Mouse (Mus musculus): Measurements from ENCODE around the gene H2afz. TPM values are rescaled to one million over a fixed set of nuclear protein-coding genes. Genes with fewer than 3 reads are reported as not detected.
A peak's percentile ranks its signal among the peaks of the same experiment; 100 is the strongest.

H2afz gene
- polyA plus RNA-seq, 1 experiment from 2014 or later = 676 TPM

DNA sequence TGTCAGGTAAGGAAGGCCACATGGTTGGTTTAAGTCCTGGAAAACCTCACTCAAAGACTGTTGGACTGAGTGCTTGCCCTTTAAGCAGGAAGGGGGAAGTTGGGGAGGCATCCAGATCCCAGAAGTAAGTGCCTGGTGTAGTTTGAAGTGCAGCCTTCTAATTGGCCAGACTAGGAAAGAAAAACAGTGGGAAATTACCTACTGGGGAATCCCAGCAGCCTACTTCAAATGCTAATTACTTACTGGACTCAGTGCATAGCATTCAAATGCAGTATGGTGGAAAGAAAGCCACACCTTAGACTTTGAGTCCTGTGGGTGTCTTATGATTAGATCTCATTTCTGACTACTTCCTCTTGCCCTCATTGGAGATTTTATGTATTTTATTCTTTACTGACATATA lies 31.2 kb upstream of the H2afz start:
- no peak overlapping the region for H3K4me3 ChIP-seq (ENCODE audit: low read depth, low read length)
- H3K9ac ChIP-seq (replicated peaks) = no peak overlapping the region
- H3K9me3 ChIP-seq (ENCODE audit: low read length) = no peaks in the 10 kb centered on the region
- no peak for TF ChIP-seq CTCF (IDR thresholded peaks at IDR 0.05; ENCODE audit: low read depth)
- no peak for TF ChIP-seq EP300 (IDR thresholded peaks at IDR 0.05; ENCODE audit: low read depth)
- no peak for DNase-seq
- no peak for ATAC-seq
- H3K27me3 ChIP-seq (ENCODE audit: insufficient read depth, low read length) = no peaks in the 10 kb centered on the region
- H3K4me1 ChIP-seq (ENCODE audit: insufficient read depth) = no peaks in the 10 kb centered on the region
- H3K27ac ChIP-seq (ENCODE audit: low read depth) = no peak overlapping the region
- H3K4me2 ChIP-seq (ENCODE audit: low read depth, low read length) = no peak overlapping the region
- no peaks in the 10 kb centered on the region for H3K36me3 ChIP-seq (replicated peaks; ENCODE audit: insufficient read depth, low read length)

DNA sequence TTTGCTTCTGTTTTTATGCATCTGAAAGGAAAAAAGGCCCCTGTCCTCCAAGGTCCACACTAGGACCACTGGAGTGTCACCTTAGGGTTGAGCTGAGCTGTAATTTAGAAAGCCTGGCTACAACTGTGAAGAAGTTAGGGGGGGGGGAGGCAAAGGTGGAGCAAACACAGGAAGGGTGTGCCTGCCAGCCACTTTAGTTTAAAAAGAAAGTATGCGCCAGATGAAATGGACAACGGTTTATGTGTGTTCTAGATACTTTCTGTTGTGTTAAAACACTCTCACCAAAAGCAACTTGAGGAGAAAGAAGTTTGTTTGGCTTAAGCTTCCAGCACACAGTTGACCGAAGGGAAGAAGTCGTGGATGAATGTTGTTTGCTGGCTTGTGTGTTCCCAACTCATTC lies 30.6 kb upstream of the H2afz start:
- WGBS (ENCODE audit: insufficient replicate concordance) = 76% methylated on average over 4 of the region's 4 CpGs
- Histone ChIP-seq H3K4me2 (ENCODE audit: low read depth, low read length) (no peak overlapping the region), H3K4me1 (ENCODE audit: insufficient read depth) (no peaks in the 10 kb centered on the region), H3K36me3 (replicated peaks; ENCODE audit: insufficient read depth, low read length) (no peaks in the 10 kb centered on the region), H3K9me3 (ENCODE audit: low read length) (no peaks in the 10 kb centered on the region), H3K4me3 (ENCODE audit: low read depth, low read length) (no peak overlapping the region), H3K27ac (ENCODE audit: low read depth) (no peak overlapping the region), H3K27me3 (ENCODE audit: insufficient read depth, low read length) (no peaks in the 10 kb centered on the region), H3K9ac (replicated peaks) (no peak overlapping the region)
- no peak for ATAC-seq
- no peak for TF ChIP-seq CTCF (IDR thresholded peaks at IDR 0.05; ENCODE audit: low read depth)
- TF ChIP-seq EP300 (IDR thresholded peaks at IDR 0.05; ENCODE audit: low read depth) = no peak
- no peak for DNase-seq

DNA sequence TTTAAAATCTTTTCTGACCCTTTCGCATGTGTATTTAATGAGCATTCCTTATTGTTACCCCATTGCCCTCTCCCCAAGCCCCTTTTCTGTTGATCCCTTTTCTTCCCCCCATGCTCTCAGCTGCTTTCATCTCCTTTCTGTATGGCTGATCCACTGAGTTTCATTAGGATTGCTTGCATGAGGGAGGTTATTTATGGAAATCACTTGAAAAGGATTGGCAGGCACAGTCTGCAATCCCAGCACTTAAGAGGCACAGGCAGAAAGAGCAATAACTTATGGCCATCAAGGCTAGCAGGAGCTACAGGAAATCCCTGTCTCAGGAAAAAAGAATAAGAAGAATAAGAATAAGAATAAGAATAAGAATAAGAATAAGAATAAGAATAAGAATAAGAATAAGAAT lies 27.7 kb upstream of the H2afz start:
- no peak for TF ChIP-seq CTCF (IDR thresholded peaks at IDR 0.05; ENCODE audit: low read depth)
- no peak for TF ChIP-seq EP300 (IDR thresholded peaks at IDR 0.05; ENCODE audit: low read depth)
- no peak overlapping the region for H3K9ac ChIP-seq (replicated peaks)
- no peak overlapping the region for H3K4me2 ChIP-seq (ENCODE audit: low read depth, low read length)
- H3K9me3 ChIP-seq (ENCODE audit: low read length) = no peaks in the 10 kb centered on the region
- DNase-seq (no peak), ATAC-seq (no peak)
- H3K36me3 ChIP-seq (replicated peaks; ENCODE audit: insufficient read depth, low read length) = no peaks in the 10 kb centered on the region
- 94% methylated on average over 1 of the region's 1 CpGs for WGBS (ENCODE audit: insufficient replicate concordance)
- no peaks in the 10 kb centered on the region for H3K4me1 ChIP-seq (ENCODE audit: insufficient read depth)
- no peak overlapping the region for H3K27ac ChIP-seq (ENCODE audit: low read depth)
- no peaks in the 10 kb centered on the region for H3K27me3 ChIP-seq (ENCODE audit: insufficient read depth, low read length)
- H3K4me3 ChIP-seq (ENCODE audit: low read depth, low read length) = no peak overlapping the region

DNA sequence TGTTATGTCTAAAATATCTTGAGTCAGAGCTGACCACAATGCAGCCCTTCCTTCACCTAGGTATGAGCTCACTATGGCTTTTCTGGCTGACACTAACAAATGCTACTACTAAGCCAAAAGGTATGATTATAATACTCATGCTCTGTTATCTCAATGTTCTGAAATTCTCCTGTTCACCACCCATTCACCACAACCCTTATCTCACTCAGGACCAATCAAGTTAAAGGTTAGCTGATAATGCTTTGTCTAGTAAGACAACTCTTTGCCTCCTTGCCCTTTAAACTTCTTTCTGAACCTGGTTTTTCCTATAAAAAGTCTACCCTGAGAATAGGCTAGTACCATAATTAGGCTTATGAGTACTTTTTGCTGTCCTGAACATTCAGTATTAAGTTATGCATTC lies 26.1 kb upstream of the H2afz start:
- Histone ChIP-seq H3K36me3 (replicated peaks; ENCODE audit: insufficient read depth, low read length) (no peaks in the 10 kb centered on the region), H3K4me3 (ENCODE audit: low read depth, low read length) (no peak overlapping the region), H3K4me1 (ENCODE audit: insufficient read depth) (no peaks in the 10 kb centered on the region), H3K9ac (replicated peaks) (no peak overlapping the region), H3K27me3 (ENCODE audit: insufficient read depth, low read length) (no peaks in the 10 kb centered on the region), H3K27ac (ENCODE audit: low read depth) (no peak overlapping the region), H3K9me3 (ENCODE audit: low read length) (no peaks in the 10 kb centered on the region), H3K4me2 (ENCODE audit: low read depth, low read length) (no peak overlapping the region)
- ATAC-seq = no peak
- no peak for DNase-seq
- TF ChIP-seq EP300 (IDR thresholded peaks at IDR 0.05; ENCODE audit: low read depth) (no peak), CTCF (IDR thresholded peaks at IDR 0.05; ENCODE audit: low read depth) (no peak)

DNA sequence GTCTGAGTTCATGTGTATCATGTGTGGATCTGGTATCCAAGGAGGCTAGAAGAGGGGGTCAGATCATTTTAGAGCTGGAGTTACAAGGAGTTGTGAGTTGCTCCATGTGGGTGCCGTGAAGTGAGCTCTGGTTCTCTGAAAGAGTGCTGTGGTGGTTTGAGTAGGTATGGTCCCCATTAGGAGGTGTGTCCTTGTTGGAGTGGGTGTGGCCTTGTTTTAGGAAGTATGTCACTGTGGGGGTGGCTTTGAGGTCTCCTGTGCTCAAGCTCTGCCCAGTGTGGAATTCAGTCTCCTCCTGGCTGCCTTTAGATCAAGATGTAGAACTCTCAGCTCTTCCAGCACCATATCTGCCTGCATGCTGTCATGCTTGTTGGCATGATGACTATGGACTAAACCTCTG lies 21.3 kb upstream of the H2afz start:
- no peaks in the 10 kb centered on the region for H3K36me3 ChIP-seq (replicated peaks; ENCODE audit: insufficient read depth, low read length)
- 78% methylated on average over 1 of the region's 1 CpGs for WGBS (ENCODE audit: insufficient replicate concordance)
- H3K9me3 ChIP-seq (ENCODE audit: low read length) = no peaks in the 10 kb centered on the region
- no peaks in the 10 kb centered on the region for H3K4me1 ChIP-seq (ENCODE audit: insufficient read depth)
- H3K4me2 ChIP-seq (ENCODE audit: low read depth, low read length) = no peak overlapping the region
- no peak overlapping the region for H3K9ac ChIP-seq (replicated peaks)
- TF ChIP-seq EP300 (IDR thresholded peaks at IDR 0.05; ENCODE audit: low read depth) = no peak
- TF ChIP-seq CTCF (IDR thresholded peaks at IDR 0.05; ENCODE audit: low read depth) = no peak
- no peaks in the 10 kb centered on the region for H3K27me3 ChIP-seq (ENCODE audit: insufficient read depth, low read length)
- H3K4me3 ChIP-seq (ENCODE audit: low read depth, low read length) = no peak overlapping the region
- DNase-seq = no peak
- ATAC-seq = 0 out of 2 replicates have a peak, but pooled peaks have one; percentile 35
- no peak overlapping the region for H3K27ac ChIP-seq (ENCODE audit: low read depth)

DNA sequence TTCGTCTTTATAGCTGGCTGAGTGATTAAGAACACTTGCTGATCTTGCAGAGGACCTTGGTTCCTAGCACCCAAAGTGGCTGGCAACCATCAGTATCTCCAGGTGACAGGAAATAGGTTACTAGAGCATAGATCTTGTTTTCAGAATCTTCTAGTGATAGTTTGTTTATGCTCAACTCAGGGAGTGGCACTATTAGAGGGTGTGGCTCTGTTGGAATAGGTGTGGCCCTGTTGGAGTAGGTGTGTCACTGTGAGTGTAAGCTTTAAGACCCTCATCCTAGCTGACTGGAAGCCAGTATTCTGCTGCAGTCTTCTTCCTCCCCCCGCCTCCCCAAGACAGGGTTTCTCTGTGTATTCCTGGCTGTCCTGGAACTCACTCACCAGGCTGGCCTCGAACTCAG lies 20.0 kb upstream of the H2afz start:
- Histone ChIP-seq H3K9ac (replicated peaks) (no peak overlapping the region), H3K4me1 (ENCODE audit: insufficient read depth) (no peaks in the 10 kb centered on the region), H3K27me3 (ENCODE audit: insufficient read depth, low read length) (no peaks in the 10 kb centered on the region), H3K4me2 (ENCODE audit: low read depth, low read length) (no peak overlapping the region), H3K4me3 (ENCODE audit: low read depth, low read length) (no peak overlapping the region), H3K36me3 (replicated peaks; ENCODE audit: insufficient read depth, low read length) (no peaks in the 10 kb centered on the region), H3K27ac (ENCODE audit: low read depth) (no peak overlapping the region), H3K9me3 (ENCODE audit: low read length) (no peaks in the 10 kb centered on the region)
- WGBS (ENCODE audit: insufficient replicate concordance) = 84% methylated on average over 3 of the region's 3 CpGs
- DNase-seq = no peak
- TF ChIP-seq CTCF (IDR thresholded peaks at IDR 0.05; ENCODE audit: low read depth) = no peak
- no peak for TF ChIP-seq EP300 (IDR thresholded peaks at IDR 0.05; ENCODE audit: low read depth)
- peak; percentile 66 for ATAC-seq

DNA sequence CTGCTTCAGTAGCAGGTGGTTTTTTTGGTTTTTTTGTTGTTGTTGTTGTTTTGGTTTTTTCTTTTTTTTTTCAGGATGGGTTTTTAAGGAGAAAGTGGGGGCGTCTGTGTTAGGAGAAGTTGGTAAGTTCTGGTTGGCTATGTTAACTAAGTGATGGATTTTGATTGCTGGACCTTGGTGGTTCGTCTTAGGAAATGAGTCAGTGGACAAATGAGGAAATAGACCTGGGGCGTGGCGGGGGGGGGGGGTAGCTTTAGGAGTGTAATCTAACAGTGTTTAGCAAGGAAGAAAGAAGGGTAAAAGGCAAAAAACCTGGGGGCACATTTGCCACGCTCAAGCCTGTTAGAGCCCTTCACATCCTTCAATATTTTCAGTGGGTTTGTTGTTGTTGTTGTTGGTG lies 17.7 kb upstream of the H2afz start:
- H3K4me1 ChIP-seq (ENCODE audit: insufficient read depth) = no peaks in the 10 kb centered on the region
- DNase-seq (no peak), ATAC-seq (no peak)
- WGBS (ENCODE audit: insufficient replicate concordance) = 49% methylated on average over 5 of the region's 5 CpGs
- H3K36me3 ChIP-seq (replicated peaks; ENCODE audit: insufficient read depth, low read length) = no peaks in the 10 kb centered on the region
- TF ChIP-seq EP300 (IDR thresholded peaks at IDR 0.05; ENCODE audit: low read depth) = no peak
- H3K9ac ChIP-seq (replicated peaks) = no peak overlapping the region
- H3K4me2 ChIP-seq (ENCODE audit: low read depth, low read length) = no peak overlapping the region
- H3K27ac ChIP-seq (ENCODE audit: low read depth) = no peak overlapping the region
- H3K4me3 ChIP-seq (ENCODE audit: low read depth, low read length) = no peak overlapping the region
- no peaks in the 10 kb centered on the region for H3K27me3 ChIP-seq (ENCODE audit: insufficient read depth, low read length)
- H3K9me3 ChIP-seq (ENCODE audit: low read length) = no peaks in the 10 kb centered on the region
